Mouse (Mus musculus): ENCODE measurements at regions not wholly inside any gene's neighbourhood (a gene's known extent, or its start where the extent isn't known, plus 50 kb on each side); places are given as distances from the start of the nearest gene placed in this dataset.

DNA sequence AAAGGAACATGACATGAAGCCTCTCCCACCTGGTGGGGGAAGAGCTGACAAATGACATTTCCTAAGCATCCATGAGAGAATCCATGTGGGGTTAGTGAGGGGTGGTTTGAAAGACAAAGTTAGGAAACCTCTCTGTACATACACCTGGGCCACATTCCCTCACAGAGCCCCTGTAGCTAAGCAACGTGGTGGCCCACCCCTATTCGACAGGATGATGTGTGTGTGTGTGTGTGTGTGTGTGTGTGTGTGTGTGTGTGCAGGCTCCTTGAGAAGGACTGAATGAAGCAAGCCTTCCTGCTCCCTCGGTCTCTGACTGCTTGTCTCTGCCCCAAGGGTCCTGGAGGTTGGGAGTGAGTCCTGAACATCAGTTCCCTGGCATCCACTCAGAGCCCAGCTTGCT, 80.7 kb upstream of the Camk1g start:
- WGBS, result 44% methylated on average over 3 of the region's 3 CpGs
- H3K4me3 ChIP-seq, result no peak overlapping the region
- H3K36me3 ChIP-seq, result no peaks in the 10 kb centered on the region
- H3K27me3 ChIP-seq (ENCODE audit: low read depth, poor library complexity, severe bottlenecking), result no peaks in the 10 kb centered on the region
- H3K9me3 ChIP-seq (replicated peaks), result no peaks in the 10 kb centered on the region
- peak; percentile 35 for DNase-seq (ENCODE audit: low spot score)
- H3K4me1 ChIP-seq, result peaks cover 23% of the 10 kb centered on the region
- H3K27ac ChIP-seq, result peak overlapping the region; percentile 87; the same call in 1 of the 2 replicates

DNA sequence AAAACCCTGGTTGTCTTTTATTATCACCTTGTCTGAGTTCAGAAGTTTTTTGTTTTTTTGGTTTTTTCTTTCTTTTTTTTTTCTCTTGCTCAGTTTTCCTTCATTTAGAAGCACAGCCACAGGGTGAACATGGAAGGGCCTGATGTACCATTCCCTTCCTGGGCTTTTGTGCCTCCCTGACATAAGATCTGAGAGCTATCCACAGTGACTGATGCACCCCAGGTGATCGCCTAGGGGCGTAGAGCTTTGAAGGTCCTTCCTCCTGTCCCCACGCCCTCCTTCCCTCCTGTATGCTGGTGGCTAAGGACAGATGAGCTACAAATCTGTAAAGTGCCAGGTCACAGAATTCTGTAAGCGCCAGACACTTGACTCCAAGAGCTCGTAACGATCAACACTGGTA, 80.1 kb upstream of the Camk1g start:
- DNase-seq (ENCODE audit: low spot score), result peak; percentile 41
- Histone ChIP-seq H3K4me1 (peaks cover 23% of the 10 kb centered on the region), H3K4me3 (no peak overlapping the region), H3K27me3 (ENCODE audit: low read depth, poor library complexity, severe bottlenecking) (no peaks in the 10 kb centered on the region), H3K9me3 (replicated peaks) (no peaks in the 10 kb centered on the region), H3K36me3 (no peaks in the 10 kb centered on the region), H3K27ac (peak overlapping the region; percentile 87)
- WGBS, result 44% methylated on average over 6 of the region's 6 CpGs

DNA sequence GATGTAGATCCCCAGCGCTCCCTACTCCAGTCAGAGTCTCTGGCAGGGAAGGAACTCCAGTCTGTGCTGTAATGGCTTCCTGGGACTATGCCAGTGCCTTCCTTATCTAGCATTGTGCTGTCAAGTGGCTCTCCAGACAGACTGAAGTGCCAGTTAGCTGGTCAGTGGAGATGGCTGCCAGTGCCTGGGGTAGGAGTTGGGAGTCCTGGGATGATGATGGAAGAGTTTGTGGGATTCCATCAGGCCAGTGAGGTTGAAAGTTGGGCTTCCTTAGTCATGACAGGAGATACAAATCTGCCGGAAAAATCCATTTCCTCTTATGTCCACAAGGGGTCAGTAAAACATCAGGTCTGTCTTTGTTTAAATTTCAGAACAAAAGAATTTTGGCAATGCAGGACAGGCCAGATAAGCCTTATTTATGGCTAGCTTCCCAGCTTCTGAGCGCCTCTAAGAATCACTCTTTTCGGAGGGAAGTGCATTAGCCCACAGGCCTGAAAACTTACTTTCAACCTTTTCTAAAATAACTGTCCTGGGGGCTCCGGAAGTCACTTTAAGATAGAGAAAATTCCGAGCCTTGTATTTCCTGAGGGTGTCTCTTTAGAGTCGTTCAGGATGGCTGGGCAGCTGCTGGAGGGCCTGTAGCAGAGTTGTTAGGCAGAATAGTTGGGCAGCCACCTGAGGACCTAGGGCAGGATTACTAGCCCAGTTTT, 79.5 kb upstream of the Camk1g start:
- Histone ChIP-seq H3K36me3 (no peaks in the 10 kb centered on the region), H3K4me3 (no peak overlapping the region), H3K9me3 (replicated peaks) (no peaks in the 10 kb centered on the region), H3K27ac (peak overlapping the region; percentile 87), H3K27me3 (ENCODE audit: low read depth, poor library complexity, severe bottlenecking) (no peaks in the 10 kb centered on the region), H3K4me1 (peaks cover 23% of the 10 kb centered on the region)
- WGBS, result 20% methylated on average over 7 of the region's 7 CpGs
- peak; percentile 51 for DNase-seq (ENCODE audit: low spot score)

DNA sequence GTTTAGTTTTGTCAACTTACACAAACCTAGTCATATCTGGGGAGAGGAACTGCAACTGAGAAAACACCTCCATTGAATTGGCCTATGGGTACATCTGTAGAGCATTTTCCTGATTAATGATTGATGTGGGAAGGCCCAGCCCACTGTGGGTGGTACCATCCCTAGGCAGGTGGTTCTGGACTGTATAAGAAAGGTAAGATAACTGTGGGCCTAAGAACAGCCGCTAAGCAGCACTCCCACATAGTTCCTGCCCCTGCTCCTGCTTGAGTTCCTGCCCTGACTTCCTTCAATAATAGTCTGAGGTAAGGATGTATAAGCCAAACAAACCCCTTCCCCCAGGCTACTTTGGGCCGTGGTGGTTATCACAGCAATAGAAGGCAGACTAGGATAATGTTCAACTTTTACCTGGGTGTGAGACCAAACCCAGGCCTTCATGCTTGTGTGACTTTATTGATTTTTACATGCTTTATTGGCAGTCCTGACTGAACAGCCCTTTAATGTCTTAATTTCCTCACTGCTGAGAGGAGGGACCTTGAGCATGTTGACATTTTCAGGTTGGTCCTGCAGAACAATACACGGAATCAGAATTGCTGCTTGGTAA, 78.8 kb upstream of the Camk1g start:
- Histone ChIP-seq H3K27ac (peak overlapping the region; percentile 87), H3K4me1 (peaks cover 27% of the 10 kb centered on the region), H3K4me3 (no peak overlapping the region), H3K36me3 (no peaks in the 10 kb centered on the region), H3K27me3 (ENCODE audit: low read depth, poor library complexity, severe bottlenecking) (no peaks in the 10 kb centered on the region), H3K9me3 (replicated peaks) (no peaks in the 10 kb centered on the region)
- WGBS, result 74% methylated on average over 3 of the region's 3 CpGs
- DNase-seq (ENCODE audit: low spot score), result no peak

DNA sequence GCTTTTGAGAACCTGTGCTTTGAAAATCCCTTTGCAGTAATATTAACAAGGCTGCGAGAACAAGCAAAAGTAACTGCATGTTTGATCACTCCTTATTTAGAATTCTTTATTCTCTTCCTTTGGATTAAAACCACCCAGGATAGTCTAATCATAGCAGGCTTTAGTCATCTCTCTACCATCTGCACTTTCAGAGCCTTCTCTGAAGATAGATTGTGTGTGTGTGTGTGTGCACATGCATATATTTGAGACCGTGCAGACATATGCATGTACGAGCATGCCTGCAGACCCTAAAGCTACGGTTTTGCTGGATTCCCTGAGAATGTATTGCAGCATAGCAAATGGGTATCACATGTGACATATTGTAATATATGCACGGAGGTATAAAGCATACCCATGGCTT, 77.5 kb upstream of the Camk1g start:
- Histone ChIP-seq H3K36me3 (no peaks in the 10 kb centered on the region), H3K9me3 (replicated peaks) (no peaks in the 10 kb centered on the region), H3K27ac (no peak overlapping the region), H3K4me3 (no peak overlapping the region), H3K27me3 (ENCODE audit: low read depth, poor library complexity, severe bottlenecking) (no peaks in the 10 kb centered on the region), H3K4me1 (peaks cover 28% of the 10 kb centered on the region)
- DNase-seq (ENCODE audit: low spot score), result no peak
- 87% methylated on average over 5 of the region's 5 CpGs for WGBS

DNA sequence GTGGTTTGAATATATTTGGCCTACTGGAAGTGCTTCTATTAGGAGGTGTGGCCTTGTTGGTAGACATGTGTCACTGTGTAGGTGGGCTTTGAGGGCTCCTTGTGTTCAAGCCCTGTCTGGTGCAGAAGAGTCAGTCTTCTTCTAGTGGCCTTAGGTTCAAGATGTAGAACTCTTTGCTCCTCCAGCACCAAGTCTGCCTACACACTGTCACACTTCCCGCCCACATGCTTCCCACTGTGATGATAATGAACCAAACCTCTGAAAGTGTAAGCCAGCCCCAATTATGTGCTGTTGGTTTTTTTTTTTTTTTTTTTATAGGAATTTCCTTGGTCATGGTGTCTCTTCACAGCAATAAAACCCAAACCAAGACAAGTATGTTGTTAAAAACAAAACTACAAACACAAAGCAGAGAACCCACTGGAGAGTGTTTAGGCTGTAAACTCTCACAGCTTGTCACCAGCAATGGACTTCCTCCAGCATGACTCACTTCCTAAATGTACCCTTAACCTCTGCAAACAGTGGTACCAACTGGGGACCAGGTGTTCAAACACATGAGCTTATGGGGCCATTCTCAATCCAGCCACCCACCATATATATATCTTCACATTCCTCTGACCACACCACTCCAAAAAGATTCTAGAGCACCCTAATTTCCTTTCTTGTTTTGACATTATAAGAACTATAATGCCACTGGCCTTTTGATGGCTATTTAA, 74.0 kb upstream of the Camk1g start:
- no peaks in the 10 kb centered on the region for H3K27me3 ChIP-seq (ENCODE audit: low read depth, poor library complexity, severe bottlenecking)
- 0 out of 2 replicates have a peak, but pooled peaks cover 6% of the 10 kb centered on the region for H3K4me1 ChIP-seq
- H3K27ac ChIP-seq, result no peak overlapping the region
- H3K36me3 ChIP-seq, result no peaks in the 10 kb centered on the region
- H3K9me3 ChIP-seq (replicated peaks), result no peaks in the 10 kb centered on the region
- DNase-seq (ENCODE audit: low spot score), result no peak
- WGBS, result 72% methylated on average over 1 of the region's 1 CpGs
- no peak overlapping the region for H3K4me3 ChIP-seq

DNA sequence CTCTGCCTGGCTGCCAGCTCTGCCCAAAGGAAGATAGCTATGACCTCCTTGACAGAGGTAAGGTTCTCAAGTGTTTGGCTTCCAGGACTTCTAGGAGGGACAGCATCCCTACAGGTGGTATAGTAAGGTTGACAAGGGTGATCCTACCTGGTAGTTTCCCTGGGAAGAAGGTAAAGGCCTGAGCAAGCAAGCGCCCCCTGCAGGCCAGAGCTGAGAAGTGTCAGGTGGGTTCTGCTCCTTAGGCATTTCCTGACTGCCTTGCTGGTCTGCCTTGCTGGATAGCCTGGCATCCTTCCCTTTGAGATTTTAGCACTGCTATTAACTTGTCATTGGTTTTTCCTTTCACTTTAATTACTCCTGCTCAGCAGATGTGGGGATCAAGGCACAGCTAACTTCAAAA, 70.4 kb upstream of the Camk1g start:
- WGBS, result 4% methylated on average over 1 of the region's 1 CpGs

GRCm38 (mm10) chr1:193434281-193434680, 64.2 kb upstream of the Camk1g start:
- Histone ChIP-seq H3K4me1 (peaks cover 11% of the 10 kb centered on the region), H3K9me3 (replicated peaks) (no peaks in the 10 kb centered on the region), H3K27ac (no peak overlapping the region), H3K36me3 (no peaks in the 10 kb centered on the region), H3K27me3 (ENCODE audit: low read depth, poor library complexity, severe bottlenecking) (no peaks in the 10 kb centered on the region), H3K4me3 (no peak overlapping the region)
- WGBS, result 90% methylated on average over 4 of the region's 4 CpGs
- DNase-seq (ENCODE audit: low spot score), result no peak

More for the DNA sequence above, 70.4 kb upstream of the Camk1g start:
- no peak overlapping the region for H3K4me3 ChIP-seq
- no peak overlapping the region for H3K27ac ChIP-seq
- H3K36me3 ChIP-seq, result no peaks in the 10 kb centered on the region
- peak; percentile 51 for DNase-seq (ENCODE audit: low spot score)
- H3K9me3 ChIP-seq (replicated peaks), result no peaks in the 10 kb centered on the region
- 0 out of 2 replicates have a peak, but pooled peaks cover 6% of the 10 kb centered on the region for H3K4me1 ChIP-seq
- H3K27me3 ChIP-seq (ENCODE audit: low read depth, poor library complexity, severe bottlenecking), result no peaks in the 10 kb centered on the region

GRCm38 (mm10) chr1:193433493-193434021, 63.5 kb upstream of the Camk1g start:
- H3K27ac ChIP-seq, result peak overlapping the region; percentile 47; the same call in 1 of the 2 replicates
- no peaks in the 10 kb centered on the region for H3K36me3 ChIP-seq
- H3K27me3 ChIP-seq (ENCODE audit: low read depth, poor library complexity, severe bottlenecking), result no peaks in the 10 kb centered on the region
- peaks cover 11% of the 10 kb centered on the region for H3K4me1 ChIP-seq
- no peak overlapping the region for H3K4me3 ChIP-seq
- DNase-seq (ENCODE audit: low spot score), result no peak
- H3K9me3 ChIP-seq (replicated peaks), result no peaks in the 10 kb centered on the region
- 62% methylated on average over 7 of the region's 7 CpGs for WGBS

DNA sequence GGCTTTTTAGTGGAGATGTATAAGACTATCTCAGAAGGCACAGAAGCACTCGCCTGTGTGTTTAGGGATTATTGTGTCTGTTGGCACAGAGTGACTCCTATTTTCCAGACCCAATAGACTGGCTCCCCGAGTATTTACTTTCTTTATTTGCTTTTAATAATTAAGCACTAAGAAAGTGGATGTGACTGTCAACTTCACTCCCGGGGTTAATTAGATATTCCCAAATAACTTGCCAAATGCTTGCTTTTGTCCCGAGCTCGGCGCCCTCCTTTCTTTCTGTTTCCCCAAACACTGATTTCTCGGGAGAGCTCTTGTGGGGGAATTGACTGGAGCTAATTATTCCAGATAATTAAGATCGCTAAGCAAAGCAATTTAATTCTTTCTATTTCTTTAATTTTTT, 60.1 kb upstream of the Camk1g start:
- H3K9me3 ChIP-seq (replicated peaks), result no peaks in the 10 kb centered on the region
- no peak overlapping the region for H3K4me3 ChIP-seq
- DNase-seq (ENCODE audit: low spot score), result no peak
- H3K27ac ChIP-seq, result no peak overlapping the region
- peaks cover 11% of the 10 kb centered on the region for H3K4me1 ChIP-seq
- no peaks in the 10 kb centered on the region for H3K27me3 ChIP-seq (ENCODE audit: low read depth, poor library complexity, severe bottlenecking)
- WGBS, result 78% methylated on average over 8 of the region's 8 CpGs
- no peaks in the 10 kb centered on the region for H3K36me3 ChIP-seq

DNA sequence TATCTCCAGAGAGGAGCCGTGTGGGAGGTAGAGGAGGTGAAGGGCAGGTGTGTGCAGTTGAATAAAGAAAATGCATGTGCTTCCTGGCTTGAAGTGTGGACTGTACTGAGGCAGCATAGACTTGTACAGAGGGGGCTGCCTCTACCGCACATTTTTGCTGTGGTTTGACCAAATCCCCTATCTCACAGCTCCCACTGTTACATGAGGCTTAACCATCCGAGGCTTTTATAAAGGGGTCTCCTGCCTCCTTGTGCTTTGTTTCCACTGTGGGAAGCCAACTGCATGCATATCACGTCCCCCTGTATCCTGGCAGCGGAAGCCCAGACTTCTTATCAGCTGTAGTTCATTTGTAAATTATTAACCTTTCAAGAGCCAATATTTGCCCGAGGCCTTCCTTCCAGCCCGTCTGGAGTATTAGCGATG, 53.6 kb upstream of the Camk1g start:
- Histone ChIP-seq H3K27ac (peak overlapping the region; percentile 54), H3K4me1 (peaks cover 23% of the 10 kb centered on the region), H3K4me3 (no peak overlapping the region), H3K27me3 (ENCODE audit: low read depth, poor library complexity, severe bottlenecking) (0 out of 2 replicates have a peak, but pooled peaks cover 7% of the 10 kb centered on the region), H3K9me3 (replicated peaks) (no peaks in the 10 kb centered on the region), H3K36me3 (no peaks in the 10 kb centered on the region)
- WGBS, result 74% methylated on average over 8 of the region's 8 CpGs
- no peak for DNase-seq (ENCODE audit: low spot score)

- H3K27me3 ChIP-seq (ENCODE audit: low read depth, poor library complexity, severe bottlenecking), result 0 out of 2 replicates have a peak, but pooled peaks cover 7% of the 10 kb centered on the region
- H3K27ac ChIP-seq, result no peak overlapping the region
- H3K4me3 ChIP-seq, result no peak overlapping the region
- DNase-seq (ENCODE audit: low spot score), result no peak
- no peaks in the 10 kb centered on the region for H3K9me3 ChIP-seq (replicated peaks)
- H3K36me3 ChIP-seq, result no peaks in the 10 kb centered on the region
- H3K4me1 ChIP-seq, result peaks cover 29% of the 10 kb centered on the region
- 33% methylated on average over 1 of the region's 1 CpGs for WGBS
Measured at GRCm38 (mm10) chr1:193422886-193423285, 52.8 kb upstream of the Camk1g start.

DNA sequence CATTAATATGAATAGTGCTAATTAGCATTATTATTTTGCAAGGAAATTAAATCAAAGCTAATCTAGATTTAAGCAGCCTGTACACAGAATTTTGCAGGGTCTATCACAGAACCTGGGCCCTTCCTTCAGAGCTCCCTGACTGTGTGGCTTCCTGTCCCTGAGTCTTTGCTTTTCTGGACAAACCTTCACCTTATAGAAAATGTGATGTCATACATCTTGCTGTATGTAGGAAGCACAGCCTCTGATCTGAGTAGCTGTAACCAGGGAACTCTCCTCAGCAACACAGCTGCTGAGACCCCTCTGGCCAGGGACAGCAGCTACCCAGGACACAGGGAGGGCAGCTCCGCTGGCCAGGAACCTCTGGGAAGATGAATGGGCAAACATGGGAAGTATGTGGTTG, 51.7 kb upstream of the Camk1g start:
- DNase-seq (ENCODE audit: low spot score), result no peak
- no peak overlapping the region for H3K4me3 ChIP-seq
- H3K36me3 ChIP-seq, result no peaks in the 10 kb centered on the region
- 0 out of 2 replicates have a peak, but pooled peaks cover 7% of the 10 kb centered on the region for H3K27me3 ChIP-seq (ENCODE audit: low read depth, poor library complexity, severe bottlenecking)
- 94% methylated on average over 1 of the region's 1 CpGs for WGBS
- H3K27ac ChIP-seq, result no peak overlapping the region
- peaks cover 29% of the 10 kb centered on the region for H3K4me1 ChIP-seq
- no peaks in the 10 kb centered on the region for H3K9me3 ChIP-seq (replicated peaks)
